Mouse (Mus musculus): Measurements from ENCODE around the gene Ccdc102a. TPM values are rescaled to one million over a fixed set of nuclear protein-coding genes. Genes with fewer than 3 reads are reported as not detected.
"Not testable (repeated sequence)": the region's sequence is repeated elsewhere in the genome, so short reads cannot be mapped to it uniquely, and the experiment has no call there.

Gene Ccdc102a
- polyA plus RNA-seq, 1 experiment, result 2.8 TPM

GRCm38 (mm10) chr8:94857346-94858173 is 60.3 kb downstream of the Ccdc102a start, which contains the start of gene Polr2c:
TSS of gene Polr2c (plus strand) at chr8:94857450.
- TF ChIP-seq CTCF (IDR thresholded peaks at IDR 0.05; ENCODE audit: control insufficient read depth, insufficient read depth, low read length), result peak; percentile 85
- TF ChIP-seq POLR2A (IDR thresholded peaks at IDR 0.05; ENCODE audit: borderline replicate concordance, control insufficient read depth, low read depth, low read length), result peak; percentile 77; the same call in 1 of the 2 replicates
- peak within 1 kb of the TSS; percentile 67 for H3K27ac ChIP-seq (ENCODE audit: control insufficient read depth, insufficient read depth, low read depth, low read length, poor library complexity)
- H3K4me3 ChIP-seq (replicated peaks; ENCODE audit: control insufficient read depth, low read depth, low read length), result peak within 1 kb of the TSS; percentile 66
- H3K4me1 ChIP-seq (ENCODE audit: control insufficient read depth, insufficient read depth, low read length), result no peaks in the 10 kb centered on the region
- WGBS, result under 1% methylated on average over 68 of the region's 68 CpGs

GRCm38 (mm10) chr8:94857011-94857345 is 60.9 kb downstream of the Ccdc102a start:
- Histone ChIP-seq H3K4me3 (replicated peaks; ENCODE audit: control insufficient read depth, low read depth, low read length) (no peak overlapping the region), H3K4me1 (ENCODE audit: control insufficient read depth, insufficient read depth, low read length) (no peaks in the 10 kb centered on the region), H3K27ac (ENCODE audit: control insufficient read depth, insufficient read depth, low read depth, low read length, poor library complexity) (no peak overlapping the region)
- TF ChIP-seq POLR2A (IDR thresholded peaks at IDR 0.05; ENCODE audit: borderline replicate concordance, control insufficient read depth, low read depth, low read length) (no peak), CTCF (IDR thresholded peaks at IDR 0.05; ENCODE audit: control insufficient read depth, insufficient read depth, low read length) (no peak)
- 33% methylated on average over 5 of the region's 5 CpGs for WGBS

GRCm38 (mm10) chr8:94854761-94855160 is 63.1 kb downstream of the Ccdc102a start:
- not testable (repeated sequence) for H3K4me1 ChIP-seq (ENCODE audit: control insufficient read depth, insufficient read depth, low read length); H3K27ac ChIP-seq (ENCODE audit: control insufficient read depth, insufficient read depth, low read depth, low read length, poor library complexity); H3K4me3 ChIP-seq (replicated peaks; ENCODE audit: control insufficient read depth, low read depth, low read length)
- 87% methylated on average over 11 of the region's 11 CpGs for WGBS

Other genes starting within 250 kb of the Ccdc102a start
- gene Pllp, start 221.8 kb downstream of the Ccdc102a start, polyA plus RNA-seq (2011; ENCODE audit: insufficient read depth, insufficient read length, low replicate concordance, missing spikeins), result not detected in 2 replicates
- 0.57 TPM in 1 of 2 replicates, not detected in the other for gene Ccl22, start 172.5 kb downstream of the Ccdc102a start, polyA plus RNA-seq (2011; ENCODE audit: insufficient read depth, insufficient read length, low replicate concordance, missing spikeins)
- gene Cx3cl1, start 146.1 kb downstream of the Ccdc102a start, polyA plus RNA-seq (2011; ENCODE audit: insufficient read depth, insufficient read length, low replicate concordance, missing spikeins), result 3.6 TPM in 1 of 2 replicates, not detected in the other
- not detected in 2 replicates for gene Ccl17, start 107.6 kb downstream of the Ccdc102a start, polyA plus RNA-seq (2011; ENCODE audit: insufficient read depth, insufficient read length, low replicate concordance, missing spikeins)
- gene Coq9, start 79.8 kb downstream of the Ccdc102a start, polyA plus RNA-seq (2011; ENCODE audit: insufficient read depth, insufficient read length, low replicate concordance, missing spikeins), result 21.8 and 35.8 TPM in 2 replicates
- 36.7 and 38.1 TPM in 2 replicates for gene Ciapin1, start 79.7 kb downstream of the Ccdc102a start, polyA plus RNA-seq (2011; ENCODE audit: insufficient read depth, insufficient read length, low replicate concordance, missing spikeins)
- gene Polr2c, start 60.6 kb downstream of the Ccdc102a start, polyA plus RNA-seq (2011; ENCODE audit: insufficient read depth, insufficient read length, low replicate concordance, missing spikeins), result 33.6 and 37.9 TPM in 2 replicates
- 3.0 and 5.6 TPM in 2 replicates for gene Dok4, start 41.8 kb downstream of the Ccdc102a start, polyA plus RNA-seq (2011; ENCODE audit: insufficient read depth, insufficient read length, low replicate concordance, missing spikeins)
- gene Adgrg5, start 5.6 kb upstream of the Ccdc102a start, polyA plus RNA-seq (2011; ENCODE audit: insufficient read depth, insufficient read length, low replicate concordance, missing spikeins), result 0.92 and 2.5 TPM in 2 replicates
- 30.1 and 41.3 TPM in 2 replicates for gene Adgrg1, start 56.7 kb upstream of the Ccdc102a start, polyA plus RNA-seq (2011; ENCODE audit: insufficient read depth, insufficient read length, low replicate concordance, missing spikeins)
- gene Adgrg3, start 99.6 kb upstream of the Ccdc102a start, polyA plus RNA-seq (2011; ENCODE audit: insufficient read depth, insufficient read length, low replicate concordance, missing spikeins), result 18.7 and 63.0 TPM in 2 replicates
- gene Drc7, start 137.0 kb upstream of the Ccdc102a start, polyA plus RNA-seq (2011; ENCODE audit: insufficient read depth, insufficient read length, low replicate concordance, missing spikeins), result 2.8 and 3.1 TPM in 2 replicates
- 4.4 and 21.7 TPM in 2 replicates for gene Katnb1, start 163.1 kb upstream of the Ccdc102a start, polyA plus RNA-seq (2011; ENCODE audit: insufficient read depth, insufficient read length, low replicate concordance, missing spikeins)